Mouse (Mus musculus) embryonic fibroblast, embryonic 13.5 days (primary cell): ENCODE measurements at regions not wholly inside any gene's neighbourhood (a gene's known extent, or its start where the extent isn't known, plus 50 kb on each side); places are given as distances from the start of the nearest gene placed in this dataset.
A peak's percentile ranks its signal among the peaks of the same experiment; 100 is the strongest.

Source experiments
- H3K27ac ChIP-seq: 2 replicates; pipeline ENCODE4 v1.5.1; 2012; ENCODE audit warnings: low read length, control low read depth, inconsistent platforms; ENCODE audit not compliant: insufficient read depth
- H3K4me1 ChIP-seq: 2 replicates; pipeline ENCODE4 v1.6.1; 2011; ENCODE audit warnings: low read length; ENCODE audit not compliant: control insufficient read depth, insufficient read depth
- H3K4me3 ChIP-seq: 2 replicates; pipeline ENCODE4 v1.5.1; 2011; ENCODE audit warnings: mild to moderate bottlenecking, control low read depth, low read length; ENCODE audit not compliant: insufficient read depth
- CTCF ChIP-seq: IDR thresholded peaks from 2 replicates; pipeline ENCODE4 v1.5.1; 2011; ENCODE audit warnings: mild to moderate bottlenecking, control low read depth, low read length, moderate library complexity, borderline replicate concordance; ENCODE audit not compliant: insufficient read depth
- POLR2A ChIP-seq: IDR thresholded peaks from 2 replicates; pipeline ENCODE4 v1.6.1; 2011; ENCODE audit warnings: low read depth, mild to moderate bottlenecking, control low read depth, low read length, moderate library complexity

DNA sequence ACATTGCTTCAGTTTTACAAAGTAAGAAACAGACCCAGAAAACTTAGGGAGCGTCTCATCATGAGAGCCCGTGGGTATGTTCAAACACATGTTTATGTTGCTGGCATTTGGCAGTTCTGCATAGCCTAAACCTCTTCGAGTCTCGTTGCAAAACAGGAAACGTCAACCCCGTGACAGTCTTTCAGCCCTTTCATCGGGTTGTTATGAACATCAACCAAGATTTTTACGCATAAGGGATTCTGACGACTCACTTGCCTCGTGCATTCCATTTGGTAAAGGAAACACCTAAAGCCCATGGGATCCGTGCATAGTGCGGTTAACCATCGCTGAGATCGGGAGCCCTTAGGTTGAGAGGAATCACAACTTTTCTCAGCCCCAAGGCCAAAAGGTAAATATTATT lies 115.7 kb downstream of the Gpam start:
- Histone ChIP-seq H3K4me3 (no peak overlapping the region), H3K27ac (no peak overlapping the region), H3K4me1 (no peaks in the 10 kb centered on the region)
- TF ChIP-seq POLR2A (no peak), CTCF (no peak)

GRCm38 (mm10) chr19:55008463-55009146 lies 118.4 kb downstream of the Gpam start:
- H3K27ac ChIP-seq, result no peak overlapping the region
- no peaks in the 10 kb centered on the region for H3K4me1 ChIP-seq
- no peak overlapping the region for H3K4me3 ChIP-seq
- TF ChIP-seq CTCF, result no peak
- no peak for TF ChIP-seq POLR2A

DNA sequence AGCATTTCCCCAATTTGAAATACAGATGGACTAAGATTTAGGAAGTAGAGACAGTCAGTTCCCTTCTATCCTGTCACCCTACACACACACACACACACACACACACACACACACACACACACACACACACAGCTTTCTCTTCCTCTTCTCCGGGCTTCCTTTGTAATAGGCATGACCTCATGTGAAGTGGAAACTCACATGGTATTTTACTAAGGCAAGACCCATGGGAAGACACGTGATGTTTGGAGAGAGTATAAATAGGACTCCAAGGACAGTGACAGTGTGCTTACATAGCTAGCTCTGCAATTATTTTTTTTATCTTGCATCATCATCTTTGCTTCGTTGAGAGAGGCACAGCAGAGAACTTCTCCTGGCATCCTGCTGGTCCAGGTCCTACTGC lies 137.1 kb downstream of the Gpam start:
- TF ChIP-seq POLR2A (no peak), CTCF (no peak)
- Histone ChIP-seq H3K4me3 (no peak overlapping the region), H3K4me1 (no peaks in the 10 kb centered on the region), H3K27ac (no peak overlapping the region)

GRCm38 (mm10) chr19:54984541-54984940 lies 142.5 kb downstream of the Gpam start:
- H3K4me1 ChIP-seq, result peaks cover 13% of the 10 kb centered on the region
- H3K4me3 ChIP-seq, result no peak overlapping the region
- no peak overlapping the region for H3K27ac ChIP-seq
- TF ChIP-seq POLR2A (no peak), CTCF (no peak)

GRCm38 (mm10) chr19:54982801-54983200 lies 144.2 kb downstream of the Gpam start:
- Histone ChIP-seq H3K4me3 (no peak overlapping the region), H3K27ac (peak overlapping the region; percentile 84), H3K4me1 (peaks cover 13% of the 10 kb centered on the region)
- TF ChIP-seq CTCF, result no peak
- no peak for TF ChIP-seq POLR2A

DNA sequence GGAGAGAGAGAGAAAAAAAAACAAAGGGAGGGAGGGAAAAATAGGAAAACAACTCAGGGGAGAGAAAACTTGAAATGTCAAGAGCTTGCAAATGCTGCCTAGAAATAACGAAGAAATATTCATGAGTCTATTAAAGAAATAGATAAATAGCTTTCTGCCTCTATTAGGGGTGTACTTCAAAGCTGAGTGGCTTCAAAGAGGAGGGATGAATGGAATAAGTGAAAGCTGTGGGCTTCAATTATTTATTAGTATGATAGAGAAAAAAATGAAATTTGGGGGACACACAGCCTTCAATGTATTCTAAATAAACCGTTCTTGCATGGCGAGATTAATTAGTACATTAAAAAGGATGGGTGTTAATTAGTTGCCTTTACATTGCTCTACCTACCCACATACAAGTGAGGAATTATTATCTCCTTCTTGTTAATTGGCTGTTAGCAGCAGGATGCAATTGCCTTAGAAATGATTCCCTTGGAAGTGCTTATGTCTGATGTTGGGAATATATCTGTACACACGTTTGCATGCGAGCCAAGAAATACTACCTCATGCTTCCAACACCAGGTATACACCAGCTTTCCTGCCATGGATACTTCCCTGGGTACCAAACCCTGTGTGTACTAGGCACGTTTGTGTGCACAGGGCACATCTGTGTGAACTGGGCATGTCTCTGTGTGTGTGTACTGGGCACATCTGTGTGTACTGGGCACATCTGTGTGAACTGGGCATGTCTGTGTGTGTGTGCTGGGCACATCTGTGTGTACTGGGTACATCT lies 155.4 kb downstream of the Gpam start:
- Histone ChIP-seq H3K27ac (no peak overlapping the region), H3K4me1 (no peaks in the 10 kb centered on the region), H3K4me3 (no peak overlapping the region)
- TF ChIP-seq POLR2A (no peak), CTCF (no peak)

DNA sequence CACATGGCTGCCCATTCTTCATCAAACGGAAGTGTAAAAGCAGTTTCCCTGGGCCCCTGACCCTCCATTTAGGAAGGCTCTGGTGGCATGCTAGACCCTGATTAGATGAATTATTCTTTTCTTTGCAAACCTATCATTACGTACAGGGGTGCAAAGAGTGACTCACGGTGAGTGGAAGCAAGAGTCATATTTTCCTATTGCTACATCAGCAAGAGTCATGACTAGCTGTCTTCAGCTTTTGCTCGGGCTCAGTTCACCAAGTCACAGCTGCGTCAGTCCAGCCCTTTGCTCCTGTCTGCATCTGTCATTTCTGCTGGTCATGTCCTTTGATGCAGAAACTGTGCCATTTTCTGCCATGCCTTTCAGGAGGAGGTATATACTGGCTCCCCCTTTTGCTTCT lies 168.7 kb downstream of the Gpam start:
- no peak for TF ChIP-seq CTCF
- TF ChIP-seq POLR2A, result no peak
- no peak overlapping the region for H3K4me3 ChIP-seq
- peaks cover 3% of the 10 kb centered on the region; the same call in 1 of the 2 replicates for H3K4me1 ChIP-seq
- H3K27ac ChIP-seq, result peak overlapping the region; percentile 61; the same call in 1 of the 2 replicates

- no peak for TF ChIP-seq CTCF
- no peak for TF ChIP-seq POLR2A
- Histone ChIP-seq H3K27ac (peak overlapping the region; percentile 38; the same call in 1 of the 2 replicates), H3K4me3 (no peak overlapping the region)
Observed at GRCm38 (mm10) chr19:54955096-54955495, 171.9 kb downstream of the Gpam start.

GRCm38 (mm10) chr19:54952546-54952945 lies 174.5 kb downstream of the Gpam start:
- Histone ChIP-seq H3K4me1 (peaks cover 3% of the 10 kb centered on the region; the same call in 1 of the 2 replicates), H3K27ac (no peak overlapping the region), H3K4me3 (no peak overlapping the region)
- TF ChIP-seq POLR2A, result no peak

More at GRCm38 (mm10) chr19:54955096-54955495, 171.9 kb downstream of the Gpam start:
- H3K4me1 ChIP-seq, result peaks cover 3% of the 10 kb centered on the region; the same call in 1 of the 2 replicates
